In genomic region chr2:134872490-134872781, GRCm38 (mm10) we compare ENCODE assay signal across 12 mouse cellular contexts.
DNase-seq lines count a peak whose midpoint lies in the region; TF ChIP-seq lines count a peak whose summit lies in the region.
"Had no signal": no experiment of that assay in that cellular context is flagged by ENCODE, and none has a peak within 500 bp of the region (broad histone marks: within the 10 kb centered on the region; RNA-seq: fewer than 3 reads in every experiment).

No protein-coding gene starts in this region.

- TF ChIP-seq POLR2A in kidney, adult 2 months (IDR thresholded peaks at IDR 0.05; ENCODE audit: low read depth, low read length): no peak
- TF ChIP-seq POLR2A in olfactory bulb, adult 2 months (IDR thresholded peaks at IDR 0.05; ENCODE audit: insufficient read depth, low read depth, low read length): no peak

- no peaks in the 10 kb centered on the region for H3K36me3 ChIP-seq in kidney, adult 2 months (ENCODE audit: control insufficient read depth, insufficient read depth, low read length)
- H3K36me3 ChIP-seq: limb, embryonic 13.5 days had no signal

- peak; percentile 34 for DNase-seq in kidney, adult 2 months
- DNase-seq in kidney, adult 18-20 months: no peak
- DNase-seq in ovary, adult 18-20 months (ENCODE audit: low spot score): peak; percentile 7
- DNase-seq in ovary, postnatal 36 days (ENCODE audit: low spot score): no peak
- peak; percentile 8 to 11 for DNase-seq in kidney, postnatal 4 days
- DNase-seq in right cerebral cortex, postnatal 25 days: no peak
- DNase-seq in adrenal gland, adult 8-10 months: no peak
- DNase-seq: cerebellum, adult 11 months; gastrocnemius, postnatal 36 days; thymus, postnatal 4 days had no signal

- no peak overlapping the region for H3K4me3 ChIP-seq in kidney, adult 2 months (ENCODE audit: insufficient read depth, low read depth, low read length)
- H3K4me3 ChIP-seq in olfactory bulb, adult 2 months (ENCODE audit: insufficient read depth, low read depth, low read length): no peak overlapping the region
- H3K4me3 ChIP-seq: limb, embryonic 13.5 days had no signal

- peak overlapping the region; percentile 26; the same call in 1 of the 2 replicates for H3K27ac ChIP-seq in kidney, adult 2 months (ENCODE audit: insufficient read depth, low read depth, low read length)
- H3K27ac ChIP-seq in olfactory bulb, adult 2 months (ENCODE audit: insufficient read depth, low read depth, low read length): 0 out of 2 replicates have a peak overlapping the region, but pooled peaks have one; percentile 4
- H3K27ac ChIP-seq: limb, embryonic 13.5 days had no signal

- no peaks in the 10 kb centered on the region for H3K27me3 ChIP-seq in kidney, adult 2 months (replicated peaks; ENCODE audit: control insufficient read depth, insufficient read depth, low read length)
- H3K27me3 ChIP-seq: limb, embryonic 13.5 days had no signal

- peaks cover 5% of the 10 kb centered on the region for H3K4me1 ChIP-seq in kidney, adult 2 months (ENCODE audit: control insufficient read depth, insufficient read depth, low read length)
- no peaks in the 10 kb centered on the region; the same call in none of the 2 replicates for H3K4me1 ChIP-seq in olfactory bulb, adult 2 months (ENCODE audit: control insufficient read depth, insufficient read depth, low read length)
- H3K4me1 ChIP-seq: limb, embryonic 13.5 days had no signal

- no peak for TF ChIP-seq CTCF in kidney, adult 2 months (conservative IDR thresholded peaks at IDR 0.05; ENCODE audit: insufficient read depth, insufficient read length, low read depth, low read length)
- no peak for TF ChIP-seq CTCF in olfactory bulb, adult 2 months (IDR thresholded peaks at IDR 0.05; ENCODE audit: insufficient read depth, low read depth, low read length)

Comparison
In these comparisons a context has a peak if more than half of its experiments do, and no peak if none do; other contexts are left out.
1. DNase-seq: peak in kidney, adult 2 months (single experiment), ovary, adult 18-20 months (single experiment) and kidney, postnatal 4 days (2 of 2); none in kidney, adult 18-20 months (single experiment), ovary, postnatal 36 days (single experiment), right cerebral cortex, postnatal 25 days (single experiment) and adrenal gland, adult 8-10 months (single experiment).